Mouse (Mus musculus): Measurements from ENCODE around the gene B3gntl1.

B3gntl1 gene

GRCm38 (mm10) chr11:121648166-121648565 lies 24.8 kb downstream of the B3gntl1 start:
- DNase-seq (ENCODE audit: low read depth, low spot score), result no peak

GRCm38 (mm10) chr11:121647321-121647720 lies 25.6 kb downstream of the B3gntl1 start:
- no peak for DNase-seq (ENCODE audit: low read depth, low spot score)

DNA sequence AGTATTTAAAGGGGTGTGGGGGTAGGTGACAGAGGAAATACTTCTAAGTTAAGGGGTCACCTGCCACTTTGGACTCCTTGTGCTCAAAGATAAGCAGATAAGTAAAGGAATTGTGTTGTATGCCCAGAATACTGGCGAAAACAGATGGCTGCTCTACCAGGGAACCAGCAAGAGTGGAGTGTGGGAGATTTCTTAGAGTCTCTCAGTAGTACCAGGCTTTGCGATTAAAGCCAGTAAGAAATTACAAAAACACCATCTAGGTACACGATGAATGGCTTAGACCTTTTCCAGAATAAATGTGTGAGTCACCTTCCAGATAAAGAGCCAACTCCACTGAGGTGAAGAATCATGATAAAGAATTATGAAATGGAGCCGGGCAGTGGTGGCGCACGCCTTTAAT lies 27.6 kb downstream of the B3gntl1 start:
- no peak for DNase-seq (ENCODE audit: low read depth, low spot score)

- DNase-seq (ENCODE audit: low read depth, low spot score), result no peak
Observed at GRCm38 (mm10) chr11:121641501-121642145, 31.3 kb downstream of the B3gntl1 start.

GRCm38 (mm10) chr11:121636646-121637045 lies 36.3 kb downstream of the B3gntl1 start:
- DNase-seq (ENCODE audit: low read depth, low spot score), result no peak

DNA sequence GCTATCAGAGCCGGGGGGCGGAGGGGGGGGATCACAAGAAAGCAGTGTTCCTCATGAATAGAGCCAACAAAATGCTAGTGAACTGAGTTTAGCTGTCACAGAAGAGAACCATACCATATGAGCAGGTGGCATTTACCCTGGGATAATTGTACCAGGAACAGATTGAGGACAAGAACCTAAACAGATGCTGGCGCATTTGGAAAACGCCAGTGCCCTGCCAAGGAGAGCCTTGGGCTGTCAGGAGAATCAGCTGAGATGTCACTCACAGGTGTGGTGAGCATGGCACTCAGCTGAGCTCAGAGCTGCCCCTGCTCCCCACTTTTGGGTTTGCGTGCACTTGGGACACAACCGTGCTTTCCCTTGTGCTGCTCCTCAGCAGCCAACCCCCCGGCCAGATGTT lies 41.5 kb downstream of the B3gntl1 start:
- DNase-seq (ENCODE audit: low read depth, low spot score), result no peak

- peak; percentile 3 for DNase-seq (ENCODE audit: low read depth, low spot score)
Observed at GRCm38 (mm10) chr11:121630406-121630805, 42.5 kb downstream of the B3gntl1 start.

GRCm38 (mm10) chr11:121629529-121629928 lies 43.4 kb downstream of the B3gntl1 start:
- DNase-seq (ENCODE audit: low read depth, low spot score), result no peak

DNA sequence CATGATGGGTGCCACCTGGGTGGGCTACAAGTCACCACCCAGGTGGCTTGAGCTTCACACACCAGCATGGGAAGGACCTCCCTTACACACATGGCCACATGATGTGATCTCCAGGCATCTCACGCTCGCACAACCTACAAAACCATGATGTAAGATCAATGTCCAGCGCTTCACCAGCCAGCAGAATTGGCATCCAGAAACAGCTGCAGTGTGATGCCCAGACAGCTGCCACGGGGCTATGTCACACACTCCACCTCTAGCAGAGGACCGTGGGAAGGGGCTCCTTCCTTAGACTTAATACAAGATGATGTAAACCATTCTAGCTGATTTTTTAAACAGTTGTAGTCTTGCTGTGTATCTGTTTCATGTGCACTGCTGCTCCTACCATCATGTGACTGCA lies 45.4 kb downstream of the B3gntl1 start:
- DNase-seq (ENCODE audit: low read depth, low spot score), result no peak

DNA sequence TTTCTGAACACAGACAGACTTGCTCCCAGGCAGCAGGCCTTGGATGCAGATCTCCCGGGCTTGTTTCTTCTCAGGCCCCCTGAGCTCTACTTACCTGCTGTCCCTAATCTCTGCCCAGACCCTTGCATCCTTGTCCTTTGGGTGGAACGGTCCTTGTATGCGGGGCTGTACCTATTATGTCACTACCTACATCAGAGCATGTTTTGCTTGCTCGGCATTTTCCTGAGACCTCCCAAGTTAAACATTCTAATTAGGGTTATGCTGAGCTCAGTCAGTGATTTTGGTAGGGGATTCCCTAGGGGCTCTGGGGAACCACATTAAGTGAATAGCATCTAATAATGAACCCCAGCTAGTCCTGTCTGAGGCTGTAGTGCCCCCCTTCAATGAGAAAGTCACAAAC lies 47.9 kb downstream of the B3gntl1 start:
- no peak for DNase-seq (ENCODE audit: low read depth, low spot score)

GRCm38 (mm10) chr11:121617371-121617770 lies 55.6 kb downstream of the B3gntl1 start:
- no peak for DNase-seq (ENCODE audit: low read depth, low spot score)

- no peak for DNase-seq (ENCODE audit: low read depth, low spot score)
Observed at GRCm38 (mm10) chr11:121616501-121616900, 56.5 kb downstream of the B3gntl1 start.

- DNase-seq (ENCODE audit: low read depth, low spot score), result no peak
Observed at GRCm38 (mm10) chr11:121615961-121616485, 56.9 kb downstream of the B3gntl1 start.

GRCm38 (mm10) chr11:121610976-121611375 lies 62.0 kb downstream of the B3gntl1 start:
- no peak for DNase-seq (ENCODE audit: low read depth, low spot score)

GRCm38 (mm10) chr11:121605604-121606003 lies 67.3 kb downstream of the B3gntl1 start:
- DNase-seq (ENCODE audit: low read depth, low spot score), result no peak

- peak; percentile 17 for DNase-seq (ENCODE audit: low read depth, low spot score)
Observed at GRCm38 (mm10) chr11:121601422-121601821, 71.5 kb downstream of the B3gntl1 start.

- DNase-seq (ENCODE audit: low read depth, low spot score), result no peak
Observed at GRCm38 (mm10) chr11:121597254-121597653, 75.7 kb downstream of the B3gntl1 start.

- no peak for DNase-seq (ENCODE audit: low read depth, low spot score)
Observed at GRCm38 (mm10) chr11:121581856-121582255, 91.1 kb downstream of the B3gntl1 start.

Data from forelimb bud, embryonic 11.5 days (tissue).